Mouse (Mus musculus): ENCODE data around the gene Nisch.

- TF ChIP-seq HCFC1 (IDR thresholded peaks at IDR 0.05; ENCODE audit: borderline replicate concordance, insufficient read depth, low read length) (no peak), ZC3H11A (IDR thresholded peaks at IDR 0.05; ENCODE audit: borderline replicate concordance, low read depth, low read length) (no peak), CHD2 (IDR thresholded peaks at IDR 0.05; ENCODE audit: low read depth, low read length) (no peak)
Observed at GRCm38 (mm10) chr14:31184195-31184594, 32.6 kb downstream of the Nisch start.

Measured in ES-E14 (cell line).